Comparison of ENCODE assay signal across 13 mouse cellular contexts in the genomic region with DNA sequence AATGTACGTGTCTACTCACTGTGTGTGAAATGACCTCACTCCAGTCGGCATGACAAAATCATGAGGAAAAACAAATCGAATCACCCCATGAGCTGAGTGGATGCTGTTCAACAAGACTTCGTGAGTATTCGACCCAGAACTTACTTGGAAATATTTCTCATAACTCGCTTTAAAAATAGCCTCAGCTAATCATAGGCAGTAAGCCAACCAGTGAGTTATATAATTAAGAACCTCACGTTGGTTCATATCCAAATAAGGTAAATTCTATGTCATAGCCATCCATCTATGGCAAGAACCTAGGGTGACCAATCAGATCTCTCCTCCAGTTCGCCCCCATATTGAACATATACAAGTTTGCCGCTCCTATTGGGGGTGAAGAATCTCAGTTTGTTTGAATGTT.
"Had no signal": no experiment of that assay in that cellular context is flagged by ENCODE, and none has a peak within 500 bp of the region (broad histone marks: within the 10 kb centered on the region; RNA-seq: fewer than 3 reads in every experiment).

No protein-coding gene starts in this region.

- DNase-seq: kidney, postnatal 10 days; kidney, postnatal 36 days; layer of hippocampus, postnatal 36 days; liver, embryonic 13.5 days; lung, adult 2 months; lung, postnatal 14 days; lung, postnatal 4 days; midbrain, embryonic 14.5 days; thymus, adult 18-20 months; thymus, postnatal 36 days had no signal

- H3K4me2 ChIP-seq: kidney, embryonic 15.5 days; liver, embryonic 13.5 days; midbrain, embryonic 11.5 days had no signal

- H3K27me3 ChIP-seq: kidney, embryonic 15.5 days; liver, embryonic 13.5 days had no signal

- H3K4me3 ChIP-seq: kidney, embryonic 15.5 days; left cerebral cortex, adult 2 months; liver, embryonic 13.5 days had no signal

- H3K9me3 ChIP-seq: kidney, embryonic 15.5 days; liver, embryonic 13.5 days had no signal

- H3K4me1 ChIP-seq: liver, embryonic 13.5 days had no signal

- H3K27ac ChIP-seq: kidney, embryonic 15.5 days; left cerebral cortex, adult 2 months; liver, embryonic 13.5 days had no signal

- H3K36me3 ChIP-seq: kidney, embryonic 15.5 days; liver, embryonic 13.5 days had no signal

- H3K9ac ChIP-seq: kidney, embryonic 15.5 days; liver, embryonic 13.5 days had no signal
